Mouse (Mus musculus): ENCODE data around the gene Gm49320.

Gene Gm49320

DNA sequence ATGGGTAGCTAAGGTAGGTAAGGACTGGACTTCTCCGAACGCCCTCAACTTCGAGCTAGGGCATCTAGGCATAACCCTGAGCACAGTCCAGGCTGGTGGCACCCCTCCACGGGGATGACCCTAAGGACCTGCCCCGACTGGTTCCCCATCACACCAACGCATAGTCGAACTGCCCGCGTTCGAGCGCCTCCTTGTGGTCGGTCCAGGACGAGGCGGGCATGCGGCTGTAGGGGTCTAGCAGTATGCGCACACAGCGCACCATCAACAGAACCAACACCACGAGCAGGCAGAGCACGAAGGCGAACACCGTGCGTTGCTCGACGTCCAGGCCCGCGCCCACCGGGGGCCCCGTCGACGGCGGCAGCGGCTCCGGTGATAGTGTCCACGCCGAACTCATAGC is 19.6 kb downstream of the Gm49320 start:
- DNase-seq (ENCODE audit: low read depth in 1 of 2, low spot score in 2 of 2), result peak; percentile 45 to 62

DNA sequence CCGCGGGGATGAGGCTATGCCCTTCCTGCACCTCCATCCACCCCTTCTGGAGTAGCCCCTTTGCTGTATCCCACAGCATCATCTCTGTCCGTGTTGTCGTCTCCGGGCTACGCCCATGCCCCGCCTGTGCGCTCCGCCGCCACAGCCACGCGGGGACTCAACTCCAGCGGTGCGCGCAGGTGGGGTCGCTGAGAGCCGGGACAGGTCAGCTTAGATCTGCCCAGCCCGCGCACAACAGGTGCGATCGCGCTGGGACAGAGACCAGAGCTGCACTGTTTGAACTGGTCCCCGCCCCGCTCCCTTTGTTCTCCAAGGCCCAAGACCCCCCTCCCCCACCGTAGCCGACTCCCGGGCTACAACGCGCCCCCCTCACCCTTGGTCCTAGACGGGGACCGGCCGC is 20.0 kb downstream of the Gm49320 start:
- no peak for DNase-seq (ENCODE audit: low read depth in 1 of 2, low spot score in 2 of 2)

DNA sequence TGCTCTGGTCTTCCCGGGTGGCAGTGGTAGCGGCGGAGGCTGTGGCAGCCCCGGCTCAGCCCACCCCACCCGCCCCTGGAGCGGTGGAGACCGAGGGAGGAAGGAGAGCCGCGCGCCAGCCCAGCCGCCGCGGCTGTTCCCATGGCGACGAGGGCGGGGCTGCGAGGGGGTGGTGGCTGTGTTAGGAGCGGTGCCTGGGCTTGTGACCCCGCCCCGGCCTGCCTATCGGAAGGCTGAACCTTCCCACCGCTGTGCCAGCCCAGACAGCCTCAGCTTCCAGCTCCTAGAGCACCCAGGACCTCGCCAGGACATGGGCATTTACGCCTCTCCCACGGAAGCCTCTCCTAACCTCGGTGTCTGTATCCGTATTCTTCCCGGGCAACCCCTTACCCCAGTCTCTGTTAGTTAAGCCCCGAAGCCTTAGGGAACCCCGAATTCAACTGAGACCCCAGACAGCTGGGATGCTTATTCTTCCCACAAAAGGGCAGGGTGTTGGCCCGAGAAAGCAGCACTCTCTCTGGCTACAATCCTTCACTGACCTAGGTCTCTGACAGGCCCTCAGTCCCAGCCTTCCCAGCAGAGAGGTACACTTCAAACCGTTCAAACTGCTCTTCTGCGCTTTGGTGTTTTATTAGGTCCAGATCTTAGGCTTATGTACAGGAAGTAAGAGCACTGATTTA is 20.6 kb downstream of the Gm49320 start, which contains the start of gene Ctxn1:
TSS of gene Ctxn1 (minus strand) at position 150 of the 680 bp plus-strand sequence.
- peak; percentile 57 to 78 for DNase-seq (ENCODE audit: low read depth in 1 of 2, low spot score in 2 of 2)

DNA sequence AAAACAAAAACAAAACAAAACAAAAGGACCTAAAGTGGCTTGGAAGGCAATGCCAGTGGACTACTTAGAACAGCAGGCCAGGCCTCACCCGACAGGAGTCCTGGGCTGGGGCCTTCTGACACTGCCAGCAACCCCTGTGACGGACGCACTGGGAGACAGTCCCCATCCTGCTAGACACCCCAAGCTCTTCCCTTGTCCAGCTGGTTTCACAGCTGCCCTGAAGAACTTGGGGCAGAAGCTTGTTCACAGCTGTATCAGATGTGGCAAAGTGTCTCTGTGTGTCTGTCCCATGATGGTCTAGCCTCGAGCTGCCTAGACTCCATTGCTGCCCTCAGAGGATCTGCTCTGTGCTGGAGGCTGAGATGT is 21.1 kb downstream of the Gm49320 start:
- no peak for DNase-seq (ENCODE audit: low read depth in 1 of 2, low spot score in 2 of 2)

DNA sequence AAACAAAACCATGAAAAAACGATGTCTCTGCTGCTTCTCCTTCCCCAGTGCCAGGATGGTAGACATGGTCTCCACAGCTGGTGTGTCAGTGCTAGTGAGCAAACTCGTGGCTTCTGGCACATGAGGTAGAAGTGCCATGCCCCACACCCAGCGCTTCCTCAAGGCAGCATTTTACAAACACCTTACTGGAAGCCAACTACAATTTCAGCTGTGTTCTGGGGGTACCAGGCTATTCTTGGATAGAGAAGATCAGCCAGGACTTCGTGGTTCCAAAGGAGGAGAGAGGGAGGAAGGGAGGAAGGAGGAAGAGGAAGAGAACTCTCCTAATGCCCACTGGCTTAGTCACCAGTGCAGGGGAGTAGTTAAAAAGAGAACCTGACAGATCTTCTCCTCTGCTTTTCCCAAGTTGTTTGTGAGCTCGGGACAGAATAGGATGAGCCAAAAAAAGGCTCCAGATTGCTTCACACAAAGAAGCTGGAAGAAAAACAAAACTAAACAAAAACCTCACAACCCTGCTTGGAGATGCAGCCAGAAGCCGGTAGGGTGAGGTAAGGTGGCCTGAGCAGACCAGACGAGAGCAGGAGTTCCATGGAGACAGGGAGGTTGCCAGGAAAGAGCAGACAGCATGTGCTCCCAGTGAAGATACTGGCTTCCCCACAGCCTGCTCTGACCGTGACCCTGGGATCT is 24.6 kb downstream of the Gm49320 start:
- DNase-seq (ENCODE audit: low read depth in 1 of 2, low spot score in 2 of 2), result no peak

DNA sequence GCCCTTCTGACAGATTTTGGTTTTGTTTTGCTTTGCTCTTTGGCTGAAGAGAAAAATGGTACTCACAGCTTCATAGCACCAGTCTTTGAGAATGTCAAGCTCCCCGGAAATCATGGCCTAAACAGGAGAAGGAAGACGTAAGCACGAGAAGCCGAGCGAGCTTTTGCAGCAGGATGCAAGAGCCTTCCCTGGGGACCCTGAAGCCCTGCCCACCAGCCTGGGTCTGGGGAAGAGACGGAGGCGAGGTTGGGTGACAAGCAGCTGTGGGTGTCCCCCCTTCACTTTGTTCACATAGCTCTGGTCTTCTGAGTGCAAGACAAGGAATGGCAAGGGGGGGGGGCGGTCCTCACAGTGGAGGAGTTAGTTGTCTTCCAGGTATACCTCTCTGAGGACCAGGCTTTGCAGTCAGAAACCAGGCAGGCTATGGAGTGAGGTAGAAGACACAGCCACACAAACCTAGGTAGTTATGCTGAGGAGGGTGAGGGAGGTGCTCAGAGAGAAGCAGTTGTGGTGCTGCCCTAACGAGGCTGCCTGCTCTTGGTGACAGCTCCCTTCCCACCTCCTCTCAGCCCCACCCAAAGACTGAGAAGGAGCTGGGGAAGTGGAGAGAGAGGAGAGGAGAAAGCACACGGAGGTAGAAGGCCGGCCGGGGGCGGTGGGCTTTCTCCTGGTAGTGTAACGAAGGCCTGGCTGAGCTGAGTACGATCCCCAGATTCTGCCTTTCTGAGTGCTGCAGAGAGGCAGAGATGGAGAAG is 26.7 kb downstream of the Gm49320 start:
- DNase-seq (ENCODE audit: low read depth in 1 of 2, low spot score in 2 of 2), result no peak

DNA sequence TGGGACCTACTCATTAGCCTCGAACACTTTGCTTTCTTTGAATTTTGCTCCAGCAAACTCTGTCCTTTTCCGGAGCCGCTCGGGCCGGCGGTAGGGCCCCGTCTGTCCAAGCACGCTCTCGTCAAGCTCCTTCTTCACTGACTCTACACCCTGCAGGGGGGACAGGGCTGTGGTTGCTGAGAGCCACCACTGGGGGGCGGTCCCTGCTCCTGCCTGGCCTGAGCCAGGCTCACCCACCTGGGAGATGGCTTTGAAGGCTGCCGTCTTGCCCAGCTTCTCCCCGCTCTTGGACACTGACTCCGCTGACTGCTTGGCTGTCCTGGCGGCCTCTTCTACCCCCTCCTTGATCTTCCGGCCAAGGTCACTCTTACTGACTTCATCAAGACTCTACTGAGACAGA is 29.0 kb downstream of the Gm49320 start:
- DNase-seq (ENCODE audit: low read depth in 1 of 2, low spot score in 2 of 2), result no peak

DNA sequence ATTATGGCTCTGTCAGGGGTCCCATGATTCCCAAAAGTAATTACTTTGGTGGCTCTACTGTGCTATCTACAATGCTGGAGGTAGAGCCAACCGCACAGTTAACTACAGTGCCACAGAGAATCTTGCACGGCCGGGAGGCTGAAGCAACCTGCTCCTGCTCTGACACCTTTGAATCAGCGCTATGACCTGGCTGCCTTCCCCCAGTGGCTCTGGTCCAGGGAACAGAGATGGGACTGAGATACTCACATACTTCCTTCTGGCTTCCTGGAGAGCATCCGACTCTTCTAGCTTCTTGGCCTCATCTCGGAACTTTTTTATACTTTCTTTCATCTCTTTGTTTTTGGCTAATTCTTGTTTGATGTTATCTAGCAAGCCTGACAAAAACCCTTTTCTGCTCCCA is 30.9 kb downstream of the Gm49320 start:
- DNase-seq (ENCODE audit: low read depth in 1 of 2, low spot score in 2 of 2), result no peak

DNA sequence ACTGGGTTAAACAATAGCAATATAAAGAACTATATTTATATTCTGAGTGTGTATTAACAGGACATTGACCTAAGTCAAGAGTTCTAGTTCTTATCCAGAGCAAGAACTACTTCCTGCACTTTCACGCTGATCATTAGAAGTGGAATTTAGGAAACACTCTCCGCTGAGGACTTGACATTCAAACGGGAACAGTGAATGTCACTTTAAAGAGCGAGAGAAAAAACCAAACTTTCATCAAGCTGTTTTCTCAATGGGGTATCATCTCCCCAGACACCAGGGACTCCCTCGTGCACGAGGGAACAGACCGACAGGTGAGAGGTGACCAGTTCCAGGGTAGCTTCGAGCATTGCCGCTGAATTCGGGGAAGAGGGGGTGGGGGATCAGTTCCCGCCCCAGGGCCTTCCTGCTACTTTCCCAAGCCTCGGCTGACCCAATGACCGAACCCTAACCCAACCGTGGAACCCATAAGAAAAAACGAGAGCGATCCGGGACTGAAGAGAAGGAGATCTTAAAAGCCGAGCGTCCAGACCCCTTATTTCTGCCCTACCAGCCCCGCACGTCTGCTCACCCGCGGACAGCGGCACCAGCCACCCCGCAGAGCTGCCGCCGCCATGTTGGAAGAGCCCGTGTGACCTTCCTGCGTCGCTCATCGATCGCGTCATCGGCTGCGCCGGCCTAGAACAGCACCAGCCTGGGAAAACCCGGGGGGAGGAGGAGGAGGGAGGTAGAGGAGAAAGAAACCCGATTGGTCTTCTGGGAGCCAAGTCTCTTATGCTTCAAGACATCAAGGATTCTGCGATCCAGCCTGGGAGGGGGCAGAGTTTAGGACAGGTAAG is 36.8 kb downstream of the Gm49320 start, which contains the start of gene Timm44:
TSS of gene Timm44 (minus strand) at position 639 of the 836 bp plus-strand sequence.
- peak; percentile 72 to 87 for DNase-seq (ENCODE audit: low read depth in 1 of 2, low spot score in 2 of 2)

DNA sequence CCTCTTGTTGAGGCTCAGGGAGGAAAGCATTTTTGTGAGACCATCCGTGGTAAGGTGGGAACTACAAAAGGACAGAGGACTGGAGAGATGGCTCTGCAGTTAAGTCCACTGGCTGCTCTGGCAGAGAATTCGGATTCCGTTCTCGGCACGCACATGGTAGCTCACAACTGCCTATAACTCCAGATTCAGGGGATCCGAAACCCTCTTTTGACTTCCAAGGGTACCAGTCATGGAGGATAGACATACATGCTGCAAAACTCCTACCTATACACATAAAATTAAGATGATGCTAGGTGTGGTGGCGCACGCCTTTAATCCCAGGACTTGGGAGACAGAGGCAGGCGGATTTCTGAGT is 37.4 kb downstream of the Gm49320 start:
- no peak for DNase-seq (ENCODE audit: low read depth in 1 of 2, low spot score in 2 of 2)

DNA sequence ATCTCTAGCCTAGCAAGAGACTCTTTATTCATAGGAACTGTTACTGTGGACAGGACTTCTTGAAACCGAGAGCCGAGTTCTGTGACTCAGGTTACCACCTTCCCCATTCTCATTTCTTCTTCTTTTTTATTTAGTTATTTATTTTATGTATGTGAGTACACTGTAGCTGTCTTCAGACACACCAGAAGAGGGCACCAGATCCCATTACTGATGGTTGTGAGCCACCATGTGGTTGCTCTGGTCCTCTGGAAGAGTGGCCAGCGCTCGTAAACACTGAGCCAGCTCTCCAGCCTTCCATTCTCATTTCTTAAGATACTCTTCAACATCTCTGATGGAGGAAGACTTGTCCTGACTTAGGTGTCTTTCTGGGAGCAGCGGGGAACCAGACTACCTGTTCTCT is 54.1 kb downstream of the Gm49320 start:
- no peak for DNase-seq (ENCODE audit: low read depth in 1 of 2, low spot score in 2 of 2)

DNA sequence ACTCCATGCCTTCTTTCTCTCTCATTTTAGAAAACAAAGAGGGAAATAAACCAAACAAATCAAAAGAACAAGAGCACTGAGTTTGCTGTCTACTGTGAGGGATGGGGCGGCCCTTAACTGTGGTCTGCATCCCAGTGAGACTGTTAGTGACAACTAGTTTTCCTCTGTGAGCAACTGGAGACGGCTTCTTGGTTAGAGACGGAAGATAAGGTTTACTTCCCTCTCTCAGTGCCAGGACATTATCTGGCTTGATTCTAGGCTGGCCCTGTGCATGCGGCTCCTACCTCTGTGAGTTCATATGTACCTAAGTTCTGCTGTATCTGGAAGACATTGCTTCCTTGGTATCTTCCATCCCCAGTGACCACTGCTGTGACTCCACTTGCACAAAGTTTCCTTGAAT is 59.2 kb downstream of the Gm49320 start:
- no peak for DNase-seq (ENCODE audit: low read depth in 1 of 2, low spot score in 2 of 2)
